Mouse (Mus musculus) midbrain, embryonic 11.5 days (tissue): Measurements from ENCODE around the gene Iah1. TPM values are rescaled to one million over a fixed set of nuclear protein-coding genes. Genes with fewer than 3 reads are reported as not detected.

ENCODE experiments used
- ATAC-seq: fragments of 200-750 bp; cut with Nextera tagmentation; 2 replicates; pipeline ENCODE4 v1.8.0; 2017; ENCODE audit warnings: moderate TSS enrichment, moderate library complexity; ENCODE audit not compliant: low FRiP score
- DNase-seq: peaks from one replicate; pipeline ENCODE4 v3.0.0; 2015; ENCODE audit warnings: low spot score; ENCODE audit errors: missing footprints
- H3K27ac ChIP-seq: fragments of 300-500 bp; sonication (generic); 2 replicates; pipeline ENCODE4 v1.5.1; 2014; ENCODE audit warnings: low read depth, low read length
- H3K27me3 ChIP-seq: fragments of 300-500 bp; sonication (generic); 2 replicates; pipeline ENCODE4 v1.6.1; 2014; ENCODE audit warnings: mild to moderate bottlenecking, low read length, moderate library complexity, mixed read lengths; ENCODE audit not compliant: control insufficient read depth, insufficient read depth
- H3K36me3 ChIP-seq: fragments of 300-500 bp; sonication (generic); 2 replicates; pipeline ENCODE4 v1.6.1; 2014; ENCODE audit warnings: mild to moderate bottlenecking, low read length, moderate library complexity, mixed read lengths; ENCODE audit not compliant: control insufficient read depth, insufficient read depth
- H3K4me1 ChIP-seq: fragments of 300-500 bp; sonication (generic); 2 replicates; pipeline ENCODE4 v1.6.1; 2014; ENCODE audit warnings: low read length; ENCODE audit not compliant: control insufficient read depth, insufficient read depth
- H3K4me2 ChIP-seq: fragments of 300-500 bp; sonication (generic); 2 replicates; pipeline ENCODE4 v1.6.1; 2014; ENCODE audit warnings: mild to moderate bottlenecking, moderate library complexity
- H3K4me3 ChIP-seq: fragments of 300-500 bp; sonication (generic); 2 replicates; pipeline ENCODE4 v1.5.1; 2014; ENCODE audit warnings: low read depth, low read length
- H3K9ac ChIP-seq: fragments of 300-500 bp; sonication (generic); 2 replicates; pipeline ENCODE4 v1.6.1; 2014; ENCODE audit warnings: low read length
- H3K9me3 ChIP-seq: fragments of 300-500 bp; sonication (generic); 2 replicates; pipeline ENCODE4 v1.6.1; 2016; ENCODE audit warnings: low read length; ENCODE audit not compliant: control insufficient read depth
- WGBS: fragments of 180-500 bp; shearing (Covaris S2); extraction: QIAGEN DNeasy Blood & Tissue Kit; methylation state at CpG from one replicate; pipeline ENCODE4 v1.1.7; 2014; 5-methylcytosine and 5-hydroxymethylcytosine counted together
- polyA plus RNA-seq: library from polyadenylated mRNA; unstranded; fragments of >200 nt; fragmentation: Nextera tagmentation; extraction: Ambion mirVana; gene quantifications from 2 replicates; pipeline ENCODE4 v1.2.1, GENCODE M21; 2014

Iah1 gene
- polyA plus RNA-seq, 1 experiment from 2014 or later = 50.8 TPM

- H3K27ac ChIP-seq = no peak overlapping the region
- no peak overlapping the region for H3K4me3 ChIP-seq
- ATAC-seq (no peak), DNase-seq (no peak)
- no peaks in the 10 kb centered on the region for H3K27me3 ChIP-seq
- H3K9me3 ChIP-seq = no peaks in the 10 kb centered on the region
- H3K4me2 ChIP-seq = no peak overlapping the region
- H3K4me1 ChIP-seq = no peaks in the 10 kb centered on the region
- no peak overlapping the region for H3K9ac ChIP-seq
- peaks cover 17% of the 10 kb centered on the region for H3K36me3 ChIP-seq
- 89% methylated on average over 3 of the region's 3 CpGs for WGBS
Observed at GRCm38 (mm10) chr12:21326325-21326724, 10.1 kb downstream of the Iah1 start.

GRCm38 (mm10) chr12:21329661-21330400, 13.6 kb downstream of the Iah1 start:
- DNase-seq = peak; percentile 54
- Histone ChIP-seq H3K9ac (no peak overlapping the region), H3K9me3 (no peaks in the 10 kb centered on the region), H3K36me3 (peaks cover 27% of the 10 kb centered on the region), H3K27me3 (no peaks in the 10 kb centered on the region), H3K27ac (no peak overlapping the region), H3K4me3 (no peak overlapping the region), H3K4me2 (no peak overlapping the region), H3K4me1 (no peaks in the 10 kb centered on the region)
- no peak for ATAC-seq
- whole genome bisulfite sequencing = 94% methylated on average over 9 of the region's 9 CpGs

- 91% methylated on average over 10 of the region's 10 CpGs for WGBS
- no peak for ATAC-seq
- Histone ChIP-seq H3K27ac (no peak overlapping the region), H3K4me2 (no peak overlapping the region), H3K9ac (no peak overlapping the region), H3K4me1 (no peaks in the 10 kb centered on the region), H3K9me3 (no peaks in the 10 kb centered on the region), H3K27me3 (no peaks in the 10 kb centered on the region), H3K4me3 (no peak overlapping the region), H3K36me3 (peaks cover 25% of the 10 kb centered on the region)
- DNase-seq = peak; percentile 64
Observed at GRCm38 (mm10) chr12:21330961-21331576, 14.9 kb downstream of the Iah1 start.

GRCm38 (mm10) chr12:21331711-21332110, 15.5 kb downstream of the Iah1 start:
- no peak overlapping the region for H3K4me3 ChIP-seq
- no peaks in the 10 kb centered on the region for H3K9me3 ChIP-seq
- no peak overlapping the region for H3K4me2 ChIP-seq
- no peaks in the 10 kb centered on the region for H3K4me1 ChIP-seq
- H3K9ac ChIP-seq = no peak overlapping the region
- DNase-seq = no peak
- no peak overlapping the region for H3K27ac ChIP-seq
- peaks cover 25% of the 10 kb centered on the region for H3K36me3 ChIP-seq
- H3K27me3 ChIP-seq = no peaks in the 10 kb centered on the region
- ATAC-seq = no peak
- 85% methylated on average over 6 of the region's 6 CpGs for WGBS

- Histone ChIP-seq H3K4me1 (no peaks in the 10 kb centered on the region), H3K36me3 (peaks cover 25% of the 10 kb centered on the region), H3K4me2 (no peak overlapping the region), H3K27ac (no peak overlapping the region), H3K4me3 (no peak overlapping the region), H3K9ac (no peak overlapping the region), H3K27me3 (no peaks in the 10 kb centered on the region), H3K9me3 (no peaks in the 10 kb centered on the region)
- no peak for ATAC-seq
- WGBS = 94% methylated on average over 7 of the region's 7 CpGs
- DNase-seq = peak; percentile 39
Observed at GRCm38 (mm10) chr12:21333021-21333420, 16.8 kb downstream of the Iah1 start.

- DNase-seq = no peak
- Histone ChIP-seq H3K4me2 (no peak overlapping the region), H3K4me1 (no peaks in the 10 kb centered on the region), H3K27me3 (no peaks in the 10 kb centered on the region), H3K9me3 (no peaks in the 10 kb centered on the region), H3K27ac (no peak overlapping the region), H3K36me3 (peaks cover 24% of the 10 kb centered on the region), H3K4me3 (no peak overlapping the region), H3K9ac (no peak overlapping the region)
- no peak for ATAC-seq
- 93% methylated on average over 5 of the region's 5 CpGs for WGBS
Observed at GRCm38 (mm10) chr12:21333766-21334165, 17.6 kb downstream of the Iah1 start.

- DNase-seq = peak; percentile 1
- H3K27me3 ChIP-seq = no peaks in the 10 kb centered on the region
- H3K9ac ChIP-seq = no peak overlapping the region
- no peak for ATAC-seq
- no peaks in the 10 kb centered on the region for H3K4me1 ChIP-seq
- no peaks in the 10 kb centered on the region for H3K9me3 ChIP-seq
- peaks cover 20% of the 10 kb centered on the region for H3K36me3 ChIP-seq
- no peak overlapping the region for H3K27ac ChIP-seq
- H3K4me2 ChIP-seq = no peak overlapping the region
- H3K4me3 ChIP-seq = no peak overlapping the region
- 90% methylated on average over 7 of the region's 7 CpGs for WGBS
Observed at GRCm38 (mm10) chr12:21335869-21336268, 19.7 kb downstream of the Iah1 start.

GRCm38 (mm10) chr12:21337171-21337570, 21.0 kb downstream of the Iah1 start:
- DNase-seq = peak; percentile 4
- Histone ChIP-seq H3K27ac (no peak overlapping the region), H3K36me3 (peaks cover 16% of the 10 kb centered on the region), H3K9me3 (no peaks in the 10 kb centered on the region), H3K4me3 (no peak overlapping the region), H3K4me2 (no peak overlapping the region), H3K4me1 (no peaks in the 10 kb centered on the region), H3K9ac (no peak overlapping the region), H3K27me3 (no peaks in the 10 kb centered on the region)
- ATAC-seq = no peak
- 94% methylated on average over 5 of the region's 5 CpGs for WGBS

GRCm38 (mm10) chr12:21340674-21341073, 24.5 kb downstream of the Iah1 start:
- Histone ChIP-seq H3K4me2 (no peak overlapping the region), H3K4me1 (no peaks in the 10 kb centered on the region), H3K27me3 (no peaks in the 10 kb centered on the region), H3K9ac (no peak overlapping the region), H3K4me3 (no peak overlapping the region), H3K36me3 (peaks cover 4% of the 10 kb centered on the region; the same call in 1 of the 2 replicates), H3K9me3 (no peaks in the 10 kb centered on the region), H3K27ac (no peak overlapping the region)
- DNase-seq (peak; percentile 39), ATAC-seq (no peak)
- WGBS = 92% methylated on average over 5 of the region's 5 CpGs
